Mouse (Mus musculus): ENCODE results near the gene 5031439G07Rik. TPM values are rescaled to one million over a fixed set of nuclear protein-coding genes. Genes with fewer than 3 reads are reported as not detected.

Gene 5031439G07Rik
- polyA plus RNA-seq, 1 experiment from 2014 or later, result 12.6 TPM

DNA sequence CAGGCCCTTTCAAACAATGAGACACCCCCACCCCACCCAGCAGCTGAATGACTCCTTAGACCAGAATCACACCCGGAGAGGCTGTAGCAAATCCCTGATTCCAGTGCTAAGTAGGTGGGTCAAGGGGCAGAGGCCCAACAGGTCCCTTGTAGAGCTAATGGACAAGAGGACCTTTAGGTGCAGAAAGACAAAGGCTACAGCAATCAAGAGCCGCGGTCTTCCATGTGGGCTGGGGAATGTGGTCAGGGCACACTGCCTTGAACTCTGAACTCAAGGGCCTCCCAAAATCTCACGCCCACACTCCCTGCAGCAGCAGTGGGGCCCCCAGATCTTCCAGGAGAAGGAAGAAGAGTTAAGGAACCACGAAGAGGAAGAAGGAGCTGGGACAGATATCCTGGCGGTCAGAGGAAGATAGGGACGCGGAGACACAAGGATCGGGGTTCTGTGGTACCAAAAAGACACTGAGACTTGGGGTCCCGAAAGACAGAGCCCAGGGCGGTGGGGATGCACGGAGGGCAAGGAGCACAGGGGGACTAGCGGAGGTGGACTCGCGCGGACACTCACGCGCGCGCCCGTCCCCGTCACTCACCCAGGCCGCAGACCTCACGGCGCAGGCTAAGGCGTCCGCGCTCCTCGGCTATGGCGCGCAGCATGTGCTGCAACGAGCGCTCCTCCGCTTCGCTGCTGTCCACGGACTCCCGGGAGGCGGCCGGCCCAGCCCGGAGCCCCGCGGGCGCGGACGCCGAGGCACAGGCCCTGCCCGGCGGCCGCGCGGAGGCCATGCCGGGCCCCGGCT, 1.1 kb downstream of the 5031439G07Rik start:
- Histone ChIP-seq H3K9ac (peak overlapping the region; percentile 91), H3K27me3 (replicated peaks) (no peaks in the 10 kb centered on the region), H3K4me1 (replicated peaks) (peaks cover 25% of the 10 kb centered on the region), H3K9me3 (no peaks in the 10 kb centered on the region), H3K36me3 (no peaks in the 10 kb centered on the region), H3K27ac (peak overlapping the region; percentile 75), H3K4me3 (replicated peaks) (peak overlapping the region; percentile 85), H3K4me2 (replicated peaks) (peak overlapping the region; percentile 84)
- WGBS, result under 1% methylated on average over 46 of the region's 53 CpGs
- ATAC-seq, result peak; percentile 74

GRCm38 (mm10) chr15:84986171-84987019, 2.0 kb downstream of the 5031439G07Rik start:
- WGBS, result 68% methylated on average over 4 of the region's 4 CpGs
- peak overlapping the region; percentile 91 for H3K9ac ChIP-seq
- no peak for ATAC-seq

DNA sequence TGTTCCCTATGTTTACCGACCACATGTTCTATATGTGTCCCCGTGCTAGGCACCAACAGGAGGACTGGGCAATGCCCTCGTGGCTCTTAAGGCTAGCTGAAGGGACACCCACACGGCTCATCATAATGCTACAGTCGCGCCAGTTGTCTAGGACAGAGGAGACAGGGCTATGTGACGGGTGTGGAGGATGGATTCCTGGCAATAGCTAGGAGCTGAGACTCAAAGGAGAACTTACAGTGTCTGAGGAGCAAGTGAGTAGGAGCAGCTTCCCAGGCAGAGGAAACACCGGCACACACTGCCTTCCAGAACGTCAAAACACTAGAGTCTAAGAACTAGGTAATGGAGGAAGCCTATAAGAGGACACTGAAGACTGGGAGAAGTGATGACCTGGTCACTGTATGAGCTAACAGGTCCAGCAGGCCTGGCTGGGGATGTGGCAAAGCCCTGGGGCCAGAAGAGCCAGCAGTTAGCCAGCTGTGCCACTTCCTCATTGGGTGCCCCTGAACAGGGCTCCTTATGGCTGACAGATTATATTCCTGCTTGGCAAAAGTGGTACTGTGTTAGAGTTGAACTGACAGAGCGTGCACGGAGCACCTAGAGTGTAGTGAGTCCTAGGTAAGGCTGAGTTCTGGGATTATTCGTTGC, 2.7 kb downstream of the 5031439G07Rik start:
- Histone ChIP-seq H3K27me3 (replicated peaks) (no peaks in the 10 kb centered on the region), H3K4me2 (replicated peaks) (no peak overlapping the region), H3K36me3 (no peaks in the 10 kb centered on the region), H3K4me1 (replicated peaks) (peaks cover 25% of the 10 kb centered on the region), H3K9ac (no peak overlapping the region), H3K4me3 (replicated peaks) (no peak overlapping the region), H3K9me3 (no peaks in the 10 kb centered on the region), H3K27ac (no peak overlapping the region)
- no peak for ATAC-seq
- 90% methylated on average over 12 of the region's 12 CpGs for WGBS

More at GRCm38 (mm10) chr15:84986171-84987019, 2.0 kb downstream of the 5031439G07Rik start:
- Histone ChIP-seq H3K4me2 (replicated peaks) (peak overlapping the region; percentile 84), H3K4me3 (replicated peaks) (peak overlapping the region; percentile 85), H3K36me3 (no peaks in the 10 kb centered on the region), H3K27me3 (replicated peaks) (no peaks in the 10 kb centered on the region), H3K9me3 (no peaks in the 10 kb centered on the region), H3K4me1 (replicated peaks) (peaks cover 25% of the 10 kb centered on the region), H3K27ac (no peak overlapping the region)

GRCm38 (mm10) chr15:84983721-84984120, 4.6 kb downstream of the 5031439G07Rik start:
- Histone ChIP-seq H3K4me1 (replicated peaks) (peaks cover 21% of the 10 kb centered on the region), H3K4me3 (replicated peaks) (no peak overlapping the region), H3K9ac (no peak overlapping the region), H3K9me3 (no peaks in the 10 kb centered on the region), H3K27me3 (replicated peaks) (no peaks in the 10 kb centered on the region), H3K4me2 (replicated peaks) (no peak overlapping the region), H3K27ac (no peak overlapping the region), H3K36me3 (no peaks in the 10 kb centered on the region)
- no peak for ATAC-seq
- 72% methylated on average over 7 of the region's 7 CpGs for WGBS

- H3K9me3 ChIP-seq, result no peaks in the 10 kb centered on the region
- H3K9ac ChIP-seq, result no peak overlapping the region
- H3K4me1 ChIP-seq (replicated peaks), result peaks cover 16% of the 10 kb centered on the region
- H3K27me3 ChIP-seq (replicated peaks), result no peaks in the 10 kb centered on the region
- no peaks in the 10 kb centered on the region for H3K36me3 ChIP-seq
- WGBS, result 62% methylated on average over 3 of the region's 3 CpGs
- ATAC-seq, result no peak
- H3K27ac ChIP-seq, result no peak overlapping the region
- no peak overlapping the region for H3K4me3 ChIP-seq (replicated peaks)
- no peak overlapping the region for H3K4me2 ChIP-seq (replicated peaks)
Observed at GRCm38 (mm10) chr15:84982888-84983287, 5.5 kb downstream of the 5031439G07Rik start.

DNA sequence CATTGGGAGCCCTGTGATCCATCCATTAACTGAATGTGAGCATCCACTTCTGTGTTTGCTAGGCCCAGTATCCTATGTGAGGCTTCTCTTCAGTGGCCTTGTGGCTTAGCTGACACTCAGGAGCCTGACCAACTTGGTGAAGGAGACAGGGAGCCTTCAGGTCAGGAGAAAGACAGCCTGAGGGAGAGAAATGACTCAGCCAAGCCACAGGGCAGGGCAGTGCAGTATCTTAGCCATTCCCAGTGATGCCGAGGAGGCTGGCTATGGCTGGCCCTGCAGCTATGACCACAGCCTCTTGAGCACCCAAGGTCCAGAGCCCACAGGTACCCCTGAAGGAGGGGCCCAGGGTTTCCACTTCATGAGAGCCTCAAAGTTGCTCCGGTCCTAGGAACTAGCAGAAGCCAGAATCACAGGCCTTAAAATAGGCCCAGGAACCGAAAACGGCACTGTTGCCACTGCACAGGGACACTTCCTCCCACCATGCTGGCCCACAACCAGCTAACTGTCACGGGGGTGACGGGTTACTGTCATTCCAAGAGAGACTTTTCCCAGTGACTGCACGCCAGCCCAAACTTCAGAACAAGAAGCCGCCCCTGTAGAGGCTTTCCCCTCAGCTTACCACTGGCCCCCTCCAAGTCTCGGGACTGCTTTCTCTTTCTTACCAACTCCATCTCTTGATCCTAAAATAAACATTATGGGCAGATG, 6.6 kb downstream of the 5031439G07Rik start:
- 78% methylated on average over 9 of the region's 9 CpGs for WGBS
- H3K4me3 ChIP-seq (replicated peaks), result no peak overlapping the region
- ATAC-seq, result no peak
- H3K4me1 ChIP-seq (replicated peaks), result peaks cover 14% of the 10 kb centered on the region
- no peaks in the 10 kb centered on the region for H3K27me3 ChIP-seq (replicated peaks)
- no peak overlapping the region for H3K27ac ChIP-seq
- no peaks in the 10 kb centered on the region for H3K36me3 ChIP-seq
- H3K4me2 ChIP-seq (replicated peaks), result no peak overlapping the region
- no peaks in the 10 kb centered on the region for H3K9me3 ChIP-seq
- no peak overlapping the region for H3K9ac ChIP-seq

- Histone ChIP-seq H3K9ac (no peak overlapping the region), H3K36me3 (no peaks in the 10 kb centered on the region), H3K9me3 (no peaks in the 10 kb centered on the region), H3K4me1 (replicated peaks) (peaks cover 6% of the 10 kb centered on the region; the same call in 1 of the 2 replicates), H3K4me3 (replicated peaks) (no peak overlapping the region), H3K27me3 (replicated peaks) (no peaks in the 10 kb centered on the region), H3K4me2 (replicated peaks) (no peak overlapping the region), H3K27ac (no peak overlapping the region)
- ATAC-seq, result peak; percentile 49; the same call in 1 of the 2 replicates
- WGBS, result 30% methylated on average over 4 of the region's 4 CpGs
Observed at GRCm38 (mm10) chr15:84975729-84976128, 12.6 kb downstream of the 5031439G07Rik start.

DNA sequence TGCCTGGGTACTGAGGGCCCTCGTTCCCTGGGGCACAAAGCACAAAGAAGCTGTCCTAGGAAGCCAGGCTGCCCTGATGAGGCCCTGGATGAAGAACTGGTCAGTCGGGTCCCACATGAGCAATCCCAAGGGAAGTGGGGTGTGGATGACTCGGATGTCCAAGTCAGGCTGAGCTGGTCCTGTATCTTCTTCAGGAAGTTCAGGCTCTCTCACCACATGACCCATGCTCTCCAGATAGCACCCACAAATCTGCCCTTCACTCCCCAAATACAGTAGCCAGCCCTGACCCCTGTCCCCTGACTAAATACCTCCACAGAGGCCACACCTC, 14.8 kb downstream of the 5031439G07Rik start:
- Histone ChIP-seq H3K4me2 (replicated peaks) (no peak overlapping the region), H3K4me1 (replicated peaks) (peaks cover 6% of the 10 kb centered on the region; the same call in 1 of the 2 replicates), H3K27ac (no peak overlapping the region), H3K36me3 (no peaks in the 10 kb centered on the region), H3K9me3 (no peaks in the 10 kb centered on the region), H3K9ac (no peak overlapping the region), H3K27me3 (replicated peaks) (no peaks in the 10 kb centered on the region), H3K4me3 (replicated peaks) (no peak overlapping the region)
- no peak for ATAC-seq
- 54% methylated on average over 3 of the region's 3 CpGs for WGBS

- no peak overlapping the region for H3K9ac ChIP-seq
- H3K27me3 ChIP-seq (replicated peaks), result no peaks in the 10 kb centered on the region
- no peak overlapping the region for H3K4me3 ChIP-seq (replicated peaks)
- peaks cover 6% of the 10 kb centered on the region; the same call in 1 of the 2 replicates for H3K4me1 ChIP-seq (replicated peaks)
- no peak overlapping the region for H3K27ac ChIP-seq
- no peaks in the 10 kb centered on the region for H3K9me3 ChIP-seq
- H3K4me2 ChIP-seq (replicated peaks), result no peak overlapping the region
- H3K36me3 ChIP-seq, result no peaks in the 10 kb centered on the region
- no peak for ATAC-seq
- 72% methylated on average over 8 of the region's 8 CpGs for WGBS
Observed at GRCm38 (mm10) chr15:84972860-84973543, 15.3 kb downstream of the 5031439G07Rik start.

GRCm38 (mm10) chr15:84968534-84968933, 19.8 kb downstream of the 5031439G07Rik start:
- WGBS, result 83% methylated on average over 4 of the region's 4 CpGs
- H3K4me2 ChIP-seq (replicated peaks), result no peak overlapping the region
- H3K27me3 ChIP-seq (replicated peaks), result no peaks in the 10 kb centered on the region
- no peaks in the 10 kb centered on the region for H3K9me3 ChIP-seq
- ATAC-seq, result no peak
- no peaks in the 10 kb centered on the region for H3K36me3 ChIP-seq
- no peak overlapping the region for H3K27ac ChIP-seq
- H3K4me1 ChIP-seq (replicated peaks), result peaks cover 2% of the 10 kb centered on the region; the same call in 1 of the 2 replicates
- H3K9ac ChIP-seq, result no peak overlapping the region
- no peak overlapping the region for H3K4me3 ChIP-seq (replicated peaks)

GRCm38 (mm10) chr15:84965575-84966360, 22.6 kb downstream of the 5031439G07Rik start:
- Histone ChIP-seq H3K36me3 (no peaks in the 10 kb centered on the region), H3K9ac (no peak overlapping the region), H3K27me3 (replicated peaks) (no peaks in the 10 kb centered on the region), H3K27ac (no peak overlapping the region), H3K4me1 (replicated peaks) (no peaks in the 10 kb centered on the region; the same call in 1 of the 2 replicates), H3K4me3 (replicated peaks) (no peak overlapping the region), H3K9me3 (no peaks in the 10 kb centered on the region), H3K4me2 (replicated peaks) (no peak overlapping the region)
- ATAC-seq, result no peak
- 62% methylated on average over 7 of the region's 7 CpGs for WGBS
